Mouse (Mus musculus): ENCODE data around the gene Olfr1191-ps1.
"Not testable (repeated sequence)": the region's sequence is repeated elsewhere in the genome, so short reads cannot be mapped to it uniquely, and the experiment has no call there.

Olfr1191-ps1 gene

GRCm38 (mm10) chr2:88640242-88640641, at the start of gene Olfr1191-ps1:
Gene Olfr1191-ps1, plus strand, starts transcription at chr2:88640542.
- in situ Hi-C loops (cut with MboI, MseI), result not testable (repeated sequence)

GRCm38 (mm10) chr2:88648209-88648608, 7.9 kb downstream of the Olfr1191-ps1 start, which contains the start of gene Olfr1192-ps1:
Gene Olfr1192-ps1, plus strand, starts transcription at chr2:88648509.
- in situ Hi-C loops (cut with MboI, MseI), result no loop called here

- in situ Hi-C loops (cut with MboI, MseI), result not testable (repeated sequence)
These were observed 35.0 kb downstream of the Olfr1191-ps1 start, which contains the start of gene Olfr1193 for GRCm38 (mm10) chr2:88675328-88675727. Gene Olfr1193, plus strand, starts transcription at chr2:88675628.

- in situ Hi-C loops (cut with MboI, MseI), result no loop called here
These were observed 48.7 kb downstream of the Olfr1191-ps1 start, which contains the start of gene Olfr1195 for GRCm38 (mm10) chr2:88689087-88689486. Gene Olfr1195, minus strand, starts transcription at chr2:88689187.
